Mouse (Mus musculus) heart, embryonic 12.5 days (tissue): Measurements from ENCODE around the gene Cyp2c70. TPM values are rescaled to one million over a fixed set of nuclear protein-coding genes. Genes with fewer than 3 reads are reported as not detected.
"Not testable (repeated sequence)": the region's sequence is repeated elsewhere in the genome, so short reads cannot be mapped to it uniquely, and the experiment has no call there.

ENCODE experiments used
- ATAC-seq: fragments of 200-750 bp; cut with Nextera tagmentation; 2 replicates; pipeline ENCODE4 v1.8.0; 2017; ENCODE audit warnings: moderate TSS enrichment, moderate library complexity; ENCODE audit not compliant: insufficient number of reproducible peaks, low FRiP score
- H3K27ac ChIP-seq: fragments of 300-500 bp; sonication (generic); 2 replicates; pipeline ENCODE4 v1.5.1; 2016; ENCODE audit warnings: mild to moderate bottlenecking, moderate library complexity; ENCODE audit not compliant: poor library complexity, severe bottlenecking
- H3K27me3 ChIP-seq: fragments of 300-500 bp; sonication (generic); replicated peaks from 2 replicates; pipeline ENCODE4 v1.6.1; 2016; ENCODE audit warnings: mild to moderate bottlenecking, moderate library complexity
- H3K36me3 ChIP-seq: fragments of 300-500 bp; sonication (generic); 2 replicates; pipeline ENCODE4 v1.6.1; 2016; ENCODE audit warnings: mild to moderate bottlenecking, moderate library complexity
- H3K4me1 ChIP-seq: fragments of 300-500 bp; sonication (generic); replicated peaks from 2 replicates; pipeline ENCODE4 v1.6.1; 2016; ENCODE audit warnings: mild to moderate bottlenecking
- H3K4me2 ChIP-seq: fragments of 300-500 bp; sonication (generic); 2 replicates; pipeline ENCODE4 v1.6.1; 2016; ENCODE audit warnings: mild to moderate bottlenecking, moderate library complexity
- H3K4me3 ChIP-seq: fragments of 300-500 bp; sonication (generic); 2 replicates; pipeline ENCODE4 v1.5.1; 2016; ENCODE audit warnings: mild to moderate bottlenecking
- H3K9ac ChIP-seq: fragments of 300-500 bp; sonication (generic); 2 replicates; pipeline ENCODE4 v1.6.1; 2016; ENCODE audit warnings: mild to moderate bottlenecking, moderate library complexity
- H3K9me3 ChIP-seq: fragments of 300-500 bp; sonication (generic); replicated peaks from 2 replicates; pipeline ENCODE4 v1.6.1; 2016; ENCODE audit warnings: mild to moderate bottlenecking, moderate library complexity
- WGBS: fragments of 180-500 bp; shearing (Covaris S2); methylation state at CpG from one replicate; pipeline ENCODE4 v1.1.7; 2016; 5-methylcytosine and 5-hydroxymethylcytosine counted together
- polyA plus RNA-seq: library from polyadenylated mRNA; unstranded; fragments of >200 nt; fragmentation: Nextera tagmentation; extraction: Ambion mirVana; gene quantifications from 2 replicates; pipeline ENCODE4 v1.2.1, GENCODE M21; 2016

Gene Cyp2c70
- polyA plus RNA-seq, 1 experiment from 2014 or later, result not detected

- no peak overlapping the region for H3K4me2 ChIP-seq
- H3K9me3 ChIP-seq, result no peaks in the 10 kb centered on the region
- H3K27me3 ChIP-seq, result no peaks in the 10 kb centered on the region
- H3K27ac ChIP-seq, result no peak overlapping the region
- no peak for ATAC-seq
- H3K36me3 ChIP-seq, result no peaks in the 10 kb centered on the region
- WGBS, result 89% methylated on average over 5 of the region's 5 CpGs
- no peak overlapping the region for H3K4me3 ChIP-seq
- no peaks in the 10 kb centered on the region for H3K4me1 ChIP-seq
- no peak overlapping the region for H3K9ac ChIP-seq
Measured at GRCm38 (mm10) chr19:40183600-40183999, 3.5 kb downstream of the Cyp2c70 start.

- no peak overlapping the region for H3K27ac ChIP-seq
- H3K9ac ChIP-seq, result no peak overlapping the region
- H3K4me2 ChIP-seq, result no peak overlapping the region
- WGBS, result 65% methylated on average over 4 of the region's 4 CpGs
- H3K27me3 ChIP-seq, result no peaks in the 10 kb centered on the region
- no peak overlapping the region for H3K4me3 ChIP-seq
- H3K9me3 ChIP-seq, result no peaks in the 10 kb centered on the region
- no peak for ATAC-seq
- 0 out of 2 replicates have a peak, but pooled peaks cover 2% of the 10 kb centered on the region for H3K4me1 ChIP-seq
- H3K36me3 ChIP-seq, result no peaks in the 10 kb centered on the region
Measured at GRCm38 (mm10) chr19:40178311-40178710, 8.8 kb downstream of the Cyp2c70 start.

DNA sequence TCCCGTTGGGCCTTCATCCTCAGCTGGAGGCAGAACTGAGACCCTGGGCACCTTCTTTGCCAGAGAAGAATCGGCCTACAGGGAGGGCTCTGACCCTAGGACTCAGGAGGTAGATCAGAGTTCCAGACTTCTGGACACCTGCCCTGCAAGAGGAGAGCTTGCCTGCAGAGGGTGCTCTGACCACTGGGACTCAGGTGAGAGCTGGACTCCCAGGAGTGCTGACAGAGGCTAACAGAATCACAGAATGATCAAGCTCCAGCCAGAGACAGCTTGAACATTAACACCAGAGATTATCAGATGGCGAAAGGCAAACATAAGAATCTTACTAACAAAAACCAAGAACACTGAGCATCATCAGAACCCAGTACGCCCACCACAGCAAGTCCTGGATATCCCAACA, 18.7 kb downstream of the Cyp2c70 start:
- not testable (repeated sequence) for H3K9ac ChIP-seq, H3K4me1 ChIP-seq, H3K27me3 ChIP-seq, H3K27ac ChIP-seq, ATAC-seq, H3K4me3 ChIP-seq, H3K9me3 ChIP-seq, H3K36me3 ChIP-seq, H3K4me2 ChIP-seq
- WGBS, result 76% methylated on average over 4 of the region's 4 CpGs

- not testable (repeated sequence) for ATAC-seq, H3K36me3 ChIP-seq, H3K9ac ChIP-seq, H3K4me2 ChIP-seq, H3K9me3 ChIP-seq, H3K27ac ChIP-seq, H3K4me1 ChIP-seq, H3K4me3 ChIP-seq, H3K27me3 ChIP-seq
- 37% methylated on average over 2 of the region's 2 CpGs for whole genome bisulfite sequencing
Measured at GRCm38 (mm10) chr19:40126996-40127395, 60.1 kb downstream of the Cyp2c70 start.

DNA sequence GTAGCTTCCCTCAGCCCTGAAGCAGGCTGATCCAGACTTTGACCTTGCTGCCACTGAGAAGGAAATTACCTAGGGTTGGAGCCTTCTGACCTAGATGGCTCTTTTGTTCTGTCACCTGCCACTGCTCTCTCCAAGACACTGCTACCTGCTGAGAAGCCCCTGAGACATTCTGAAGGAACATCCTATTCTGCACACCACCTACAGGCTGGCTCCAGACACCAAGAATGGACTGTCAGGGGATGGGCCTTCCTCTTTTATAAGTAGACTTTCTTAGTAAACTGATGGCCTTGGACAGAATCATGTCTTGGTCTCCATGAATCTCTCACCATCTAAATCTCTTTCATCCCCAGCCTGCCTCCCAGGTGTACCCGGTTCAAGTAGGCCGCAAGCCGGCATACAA, 62.0 kb downstream of the Cyp2c70 start:
- 76% methylated on average over 3 of the region's 3 CpGs for WGBS
- H3K27me3 ChIP-seq, H3K4me3 ChIP-seq, H3K9ac ChIP-seq, H3K4me1 ChIP-seq, H3K36me3 ChIP-seq, ATAC-seq, H3K9me3 ChIP-seq, H3K27ac ChIP-seq, H3K4me2 ChIP-seq: not testable (repeated sequence)

DNA sequence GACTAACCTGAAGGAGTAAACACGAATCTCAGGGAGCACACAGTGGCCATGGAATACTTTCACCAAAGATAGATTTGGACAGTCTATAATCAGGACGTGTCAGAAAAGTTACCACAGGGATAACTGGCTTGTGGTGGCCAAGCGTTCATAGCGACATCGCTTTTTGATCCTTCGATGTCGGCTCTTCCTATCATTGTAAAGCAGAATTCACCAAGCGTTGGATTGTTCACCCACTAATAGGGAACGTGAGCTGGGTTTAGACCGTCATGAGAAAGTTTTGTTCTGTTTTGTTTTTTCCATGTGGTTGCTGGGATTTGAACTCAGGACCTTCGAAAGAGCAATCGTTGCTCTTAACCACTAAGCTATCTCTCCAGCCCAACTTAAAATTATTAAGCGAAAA, 67.5 kb downstream of the Cyp2c70 start:
- not testable (repeated sequence) for H3K4me3 ChIP-seq
- 74% methylated on average over 13 of the region's 13 CpGs for WGBS

More for the DNA sequence above, 67.5 kb downstream of the Cyp2c70 start:
- not testable (repeated sequence) for H3K27me3 ChIP-seq, H3K9ac ChIP-seq, ATAC-seq, H3K4me1 ChIP-seq, H3K9me3 ChIP-seq, H3K27ac ChIP-seq, H3K4me2 ChIP-seq, H3K36me3 ChIP-seq

Other genes starting within 250 kb of the Cyp2c70 start
- not detected in 2 replicates for gene Cyp2c37, start 194.9 kb downstream of the Cyp2c70 start, polyA plus RNA-seq
- not detected in 2 replicates for gene Cyp2c54, start 113.5 kb downstream of the Cyp2c70 start, polyA plus RNA-seq
- not detected in 2 replicates for gene Cyp2c50, start 97.6 kb downstream of the Cyp2c70 start, polyA plus RNA-seq
- gene Pdlim1, start 84.5 kb upstream of the Cyp2c70 start, polyA plus RNA-seq, result 311 and 316 TPM in 2 replicates